Mouse (Mus musculus): Measurements from ENCODE around the gene Olfr691.

GRCm38 (mm10) chr7:105342170-105342569 is at the start of gene Olfr691:
- TF ChIP-seq SIN3A (IDR thresholded peaks at IDR 0.05; ENCODE audit: low read length) (no peak), CTCF (IDR thresholded peaks at IDR 0.05 in 2 of 3, conservative IDR thresholded peaks at IDR 0.05 in 1 of 3; ENCODE audit: control insufficient read depth in 1 of 3, insufficient read depth in 1 of 3, low read depth in 2 of 3, low read length in 3 of 3, poor library complexity in 1 of 3, severe bottlenecking in 1 of 3) (no peak), ZC3H11A (IDR thresholded peaks at IDR 0.05; ENCODE audit: low read depth, low read length) (no peak), CHD1 (IDR thresholded peaks at IDR 0.05; ENCODE audit: low read depth, low read length) (no peak), MAFK (IDR thresholded peaks at IDR 0.05; ENCODE audit: borderline replicate concordance, low read depth, low read length) (no peak), EP300 (IDR thresholded peaks at IDR 0.05; ENCODE audit: low read depth in 1 of 2, low read length in 2 of 2) (no peak), RCOR1 (IDR thresholded peaks at IDR 0.05; ENCODE audit: low read depth, low read length) (no peak), USF1 (IDR thresholded peaks at IDR 0.05; ENCODE audit: low read depth, low read length) (no peak)

All from MEL (cell line).